Mouse (Mus musculus) midbrain, embryonic 15.5 days (tissue): ENCODE results near the gene Hnrnpl. TPM values are rescaled to one million over a fixed set of nuclear protein-coding genes. Genes with fewer than 3 reads are reported as not detected.

Experiments
- ATAC-seq: fragments of 200-750 bp; cut with Nextera tagmentation; replicated peaks from 2 replicates; pipeline ENCODE4 v1.8.0; 2017; ENCODE audit warnings: moderate TSS enrichment
- H3K27ac ChIP-seq: fragments of 300-500 bp; sonication (generic); 2 replicates; pipeline ENCODE4 v1.5.1; 2015; ENCODE audit warnings: mild to moderate bottlenecking, inconsistent platforms
- H3K27me3 ChIP-seq: fragments of 300-500 bp; sonication (generic); replicated peaks from 2 replicates; pipeline ENCODE4 v1.6.1; 2015; ENCODE audit warnings: inconsistent platforms
- H3K36me3 ChIP-seq: fragments of 300-500 bp; sonication (generic); replicated peaks from 2 replicates; pipeline ENCODE4 v1.6.1; 2015; ENCODE audit warnings: inconsistent platforms
- H3K4me1 ChIP-seq: fragments of 300-500 bp; sonication (generic); 2 replicates; pipeline ENCODE4 v1.6.1; 2015; ENCODE audit warnings: inconsistent platforms
- H3K4me2 ChIP-seq: fragments of 300-500 bp; sonication (generic); 2 replicates; pipeline ENCODE4 v1.6.1; 2015; ENCODE audit warnings: inconsistent platforms, mild to moderate bottlenecking, moderate library complexity
- H3K4me3 ChIP-seq: fragments of 300-500 bp; sonication (generic); 2 replicates; pipeline ENCODE4 v1.5.1; 2015; ENCODE audit warnings: mild to moderate bottlenecking, inconsistent platforms
- H3K9ac ChIP-seq: fragments of 300-500 bp; sonication (generic); 2 replicates; pipeline ENCODE4 v1.6.1; 2015; ENCODE audit warnings: mild to moderate bottlenecking, inconsistent platforms
- H3K9me3 ChIP-seq: fragments of 300-500 bp; sonication (generic); 2 replicates; pipeline ENCODE4 v1.6.1; 2016; ENCODE audit warnings: inconsistent platforms
- WGBS: fragments of 180-500 bp; shearing (Covaris S2); methylation state at CpG from one replicate; pipeline ENCODE4 v1.1.7; 2015; ENCODE audit warnings: mixed read lengths; 5-methylcytosine and 5-hydroxymethylcytosine counted together
- polyA plus RNA-seq: library from polyadenylated mRNA; unstranded; fragments of >200 nt; fragmentation: Nextera tagmentation; extraction: Ambion mirVana; gene quantifications from 2 replicates; pipeline ENCODE4 v1.2.1, GENCODE M21; 2015

The Hnrnpl gene
- polyA plus RNA-seq, 1 experiment from 2014 or later = 175 TPM

- Histone ChIP-seq H3K4me1 (peaks cover 8% of the 10 kb centered on the region; the same call in 1 of the 2 replicates), H3K4me2 (no peak overlapping the region), H3K36me3 (no peaks in the 10 kb centered on the region; the same call in 1 of the 2 replicates), H3K9ac (no peak overlapping the region), H3K27me3 (no peaks in the 10 kb centered on the region), H3K9me3 (no peaks in the 10 kb centered on the region), H3K4me3 (no peak overlapping the region), H3K27ac (no peak overlapping the region)
- 88% methylated on average over 13 of the region's 14 CpGs for WGBS
- ATAC-seq = no peak
Measured at GRCm38 (mm10) chr7:28792391-28793185, 15.8 kb upstream of the Hnrnpl start.

- H3K36me3 ChIP-seq = no peaks in the 10 kb centered on the region
- no peak overlapping the region for H3K4me3 ChIP-seq
- 48% methylated on average over 2 of the region's 2 CpGs for WGBS
Measured at GRCm38 (mm10) chr7:28793834-28794233, 14.5 kb upstream of the Hnrnpl start.

GRCm38 (mm10) chr7:28794496-28794895 lies 13.8 kb upstream of the Hnrnpl start:
- H3K4me1 ChIP-seq = peaks cover 8% of the 10 kb centered on the region; the same call in 1 of the 2 replicates
- no peak for ATAC-seq
- H3K36me3 ChIP-seq = no peaks in the 10 kb centered on the region
- no peak overlapping the region for H3K4me2 ChIP-seq
- H3K27ac ChIP-seq = no peak overlapping the region
- no peaks in the 10 kb centered on the region for H3K27me3 ChIP-seq
- no peak overlapping the region for H3K4me3 ChIP-seq
- no peaks in the 10 kb centered on the region for H3K9me3 ChIP-seq
- 76% methylated on average over 3 of the region's 3 CpGs for WGBS
- H3K9ac ChIP-seq = no peak overlapping the region

More at GRCm38 (mm10) chr7:28793834-28794233, 14.5 kb upstream of the Hnrnpl start:
- Histone ChIP-seq H3K4me1 (peaks cover 8% of the 10 kb centered on the region; the same call in 1 of the 2 replicates), H3K27ac (no peak overlapping the region), H3K9me3 (no peaks in the 10 kb centered on the region), H3K9ac (no peak overlapping the region), H3K4me2 (no peak overlapping the region), H3K27me3 (no peaks in the 10 kb centered on the region)
- ATAC-seq = no peak

- ATAC-seq = no peak
- H3K4me3 ChIP-seq = no peak overlapping the region
- peaks cover 8% of the 10 kb centered on the region; the same call in 1 of the 2 replicates for H3K4me1 ChIP-seq
- no peaks in the 10 kb centered on the region for H3K27me3 ChIP-seq
- H3K27ac ChIP-seq = no peak overlapping the region
- H3K36me3 ChIP-seq = no peaks in the 10 kb centered on the region
- WGBS = 84% methylated on average over 15 of the region's 15 CpGs
- H3K9ac ChIP-seq = no peak overlapping the region
- no peaks in the 10 kb centered on the region for H3K9me3 ChIP-seq
- H3K4me2 ChIP-seq = 0 out of 2 replicates have a peak overlapping the region, but pooled peaks have one; percentile 46
Measured at GRCm38 (mm10) chr7:28795832-28796231, 12.5 kb upstream of the Hnrnpl start.

GRCm38 (mm10) chr7:28796562-28796975 lies 11.8 kb upstream of the Hnrnpl start:
- Histone ChIP-seq H3K4me3 (peak overlapping the region; percentile 12), H3K4me1 (peaks cover 8% of the 10 kb centered on the region; the same call in 1 of the 2 replicates), H3K27ac (no peak overlapping the region), H3K9me3 (no peaks in the 10 kb centered on the region), H3K4me2 (peak overlapping the region; percentile 46), H3K36me3 (no peaks in the 10 kb centered on the region), H3K9ac (0 out of 2 replicates have a peak overlapping the region, but pooled peaks have one; percentile 2), H3K27me3 (no peaks in the 10 kb centered on the region)
- peak; percentile 78 for ATAC-seq
- WGBS = 15% methylated on average over 32 of the region's 32 CpGs

GRCm38 (mm10) chr7:28799994-28800393 lies 8.3 kb upstream of the Hnrnpl start:
- Histone ChIP-seq H3K4me3 (no peak overlapping the region), H3K9ac (no peak overlapping the region), H3K4me2 (no peak overlapping the region), H3K9me3 (no peaks in the 10 kb centered on the region), H3K36me3 (no peaks in the 10 kb centered on the region), H3K4me1 (peaks cover 8% of the 10 kb centered on the region; the same call in 1 of the 2 replicates), H3K27ac (no peak overlapping the region), H3K27me3 (no peaks in the 10 kb centered on the region)
- ATAC-seq = no peak
- 92% methylated on average over 9 of the region's 9 CpGs for WGBS

GRCm38 (mm10) chr7:28801451-28801850 lies 6.9 kb upstream of the Hnrnpl start:
- 85% methylated on average over 3 of the region's 3 CpGs for WGBS
- H3K36me3 ChIP-seq = no peaks in the 10 kb centered on the region
- ATAC-seq = no peak
- peaks cover 6% of the 10 kb centered on the region; the same call in 1 of the 2 replicates for H3K4me1 ChIP-seq
- no peak overlapping the region for H3K9ac ChIP-seq
- no peaks in the 10 kb centered on the region for H3K9me3 ChIP-seq
- H3K4me2 ChIP-seq = no peak overlapping the region
- no peaks in the 10 kb centered on the region for H3K27me3 ChIP-seq
- H3K27ac ChIP-seq = no peak overlapping the region
- H3K4me3 ChIP-seq = no peak overlapping the region

- H3K4me2 ChIP-seq = no peak overlapping the region
- H3K9ac ChIP-seq = no peak overlapping the region
- H3K9me3 ChIP-seq = no peaks in the 10 kb centered on the region
- 21% methylated on average over 10 of the region's 10 CpGs for WGBS
- no peaks in the 10 kb centered on the region; the same call in 1 of the 2 replicates for H3K4me1 ChIP-seq
- ATAC-seq = no peak
- H3K36me3 ChIP-seq = no peaks in the 10 kb centered on the region
- H3K27ac ChIP-seq = peak overlapping the region; percentile 45; the same call in 1 of the 2 replicates
- no peak overlapping the region for H3K4me3 ChIP-seq
- H3K27me3 ChIP-seq = no peaks in the 10 kb centered on the region
Measured at GRCm38 (mm10) chr7:28801901-28802670, 6.3 kb upstream of the Hnrnpl start.

- Histone ChIP-seq H3K27me3 (no peaks in the 10 kb centered on the region), H3K4me2 (no peak overlapping the region), H3K4me1 (peaks cover 6% of the 10 kb centered on the region), H3K9ac (no peak overlapping the region), H3K27ac (peak overlapping the region; percentile 45), H3K36me3 (no peaks in the 10 kb centered on the region), H3K4me3 (no peak overlapping the region), H3K9me3 (no peaks in the 10 kb centered on the region)
- WGBS = 9% methylated on average over 10 of the region's 10 CpGs
- no peak for ATAC-seq
Measured at GRCm38 (mm10) chr7:28802846-28803588, 5.3 kb upstream of the Hnrnpl start.

GRCm38 (mm10) chr7:28803756-28804155 lies 4.6 kb upstream of the Hnrnpl start:
- WGBS = 75% methylated on average over 4 of the region's 4 CpGs
- H3K4me3 ChIP-seq = no peak overlapping the region
- no peaks in the 10 kb centered on the region for H3K9me3 ChIP-seq
- H3K27me3 ChIP-seq = no peaks in the 10 kb centered on the region
- no peak overlapping the region for H3K9ac ChIP-seq
- no peaks in the 10 kb centered on the region for H3K36me3 ChIP-seq
- no peak overlapping the region for H3K4me2 ChIP-seq
- ATAC-seq = no peak
- H3K4me1 ChIP-seq = peaks cover 9% of the 10 kb centered on the region
- no peak overlapping the region for H3K27ac ChIP-seq

GRCm38 (mm10) chr7:28806869-28807268 lies 1.5 kb upstream of the Hnrnpl start:
- 83% methylated on average over 4 of the region's 4 CpGs for WGBS
- H3K4me3 ChIP-seq = no peak overlapping the region

More at GRCm38 (mm10) chr7:28806869-28807268, 1.5 kb upstream of the Hnrnpl start:
- H3K9ac ChIP-seq = no peak overlapping the region
- no peak for ATAC-seq
- no peak overlapping the region for H3K27ac ChIP-seq
- no peaks in the 10 kb centered on the region for H3K9me3 ChIP-seq
- H3K4me1 ChIP-seq = peaks cover 16% of the 10 kb centered on the region
- no peaks in the 10 kb centered on the region for H3K36me3 ChIP-seq
- no peaks in the 10 kb centered on the region for H3K27me3 ChIP-seq
- no peak overlapping the region for H3K4me2 ChIP-seq
